Mouse (Mus musculus): ENCODE data around the gene Ccdc93. TPM values are rescaled to one million over a fixed set of nuclear protein-coding genes. Genes with fewer than 3 reads are reported as not detected.

Gene Ccdc93
- polyA plus RNA-seq, 1 experiment from 2014 or later: 10.2 TPM

GRCm38 (mm10) chr1:121529286-121529685 lies 98.4 kb downstream of the Ccdc93 start:
- Histone ChIP-seq H3K27me3 (peaks cover 28% of the 10 kb centered on the region), H3K4me3 (no peak overlapping the region), H3K9me3 (replicated peaks) (no peaks in the 10 kb centered on the region), H3K4me2 (no peak overlapping the region), H3K27ac (no peak overlapping the region), H3K4me1 (peaks cover 15% of the 10 kb centered on the region), H3K9ac (no peak overlapping the region), H3K36me3 (ENCODE audit: poor library complexity, severe bottlenecking) (no peaks in the 10 kb centered on the region)
- ATAC-seq: no peak
- WGBS: 90% methylated on average over 6 of the region's 6 CpGs

GRCm38 (mm10) chr1:121531439-121531838 lies 100.6 kb downstream of the Ccdc93 start:
- H3K36me3 ChIP-seq (ENCODE audit: poor library complexity, severe bottlenecking): no peaks in the 10 kb centered on the region
- H3K9me3 ChIP-seq (replicated peaks): no peaks in the 10 kb centered on the region
- 75% methylated on average over 7 of the region's 7 CpGs for WGBS
- H3K27ac ChIP-seq: no peak overlapping the region
- H3K4me1 ChIP-seq: peaks cover 15% of the 10 kb centered on the region
- peaks cover 25% of the 10 kb centered on the region for H3K27me3 ChIP-seq
- no peak overlapping the region for H3K4me3 ChIP-seq
- no peak for ATAC-seq
- no peak overlapping the region for H3K4me2 ChIP-seq
- H3K9ac ChIP-seq: no peak overlapping the region

- no peak overlapping the region for H3K4me3 ChIP-seq
- no peaks in the 10 kb centered on the region for H3K9me3 ChIP-seq (replicated peaks)
- no peak overlapping the region for H3K9ac ChIP-seq
- no peaks in the 10 kb centered on the region for H3K27me3 ChIP-seq
- 66% methylated on average over 8 of the region's 8 CpGs for WGBS
- no peaks in the 10 kb centered on the region for H3K36me3 ChIP-seq (ENCODE audit: poor library complexity, severe bottlenecking)
- no peak overlapping the region for H3K4me2 ChIP-seq
- H3K27ac ChIP-seq: no peak overlapping the region
- no peaks in the 10 kb centered on the region for H3K4me1 ChIP-seq
- ATAC-seq: no peak
Measured at GRCm38 (mm10) chr1:121540361-121540760, 109.5 kb downstream of the Ccdc93 start.

GRCm38 (mm10) chr1:121546844-121547243 lies 116.0 kb downstream of the Ccdc93 start:
- Histone ChIP-seq H3K27ac (no peak overlapping the region), H3K9ac (no peak overlapping the region), H3K4me1 (no peaks in the 10 kb centered on the region), H3K4me2 (no peak overlapping the region), H3K36me3 (ENCODE audit: poor library complexity, severe bottlenecking) (peaks cover 29% of the 10 kb centered on the region), H3K27me3 (no peaks in the 10 kb centered on the region), H3K9me3 (replicated peaks) (no peaks in the 10 kb centered on the region; the same call in 1 of the 2 replicates), H3K4me3 (no peak overlapping the region)
- WGBS: 94% methylated on average over 2 of the region's 2 CpGs
- ATAC-seq: no peak

GRCm38 (mm10) chr1:121548667-121549066 lies 117.8 kb downstream of the Ccdc93 start:
- no peak for ATAC-seq
- no peaks in the 10 kb centered on the region for H3K27me3 ChIP-seq
- WGBS: 91% methylated on average over 4 of the region's 4 CpGs

GRCm38 (mm10) chr1:121549456-121549855 lies 118.6 kb downstream of the Ccdc93 start:
- Histone ChIP-seq H3K27me3 (no peaks in the 10 kb centered on the region), H3K4me2 (no peak overlapping the region), H3K36me3 (ENCODE audit: poor library complexity, severe bottlenecking) (peaks cover 53% of the 10 kb centered on the region), H3K9ac (no peak overlapping the region), H3K9me3 (replicated peaks) (no peaks in the 10 kb centered on the region; the same call in 1 of the 2 replicates), H3K27ac (no peak overlapping the region), H3K4me1 (no peaks in the 10 kb centered on the region), H3K4me3 (no peak overlapping the region)
- ATAC-seq: no peak
- WGBS: 67% methylated on average over 4 of the region's 4 CpGs

More at GRCm38 (mm10) chr1:121548667-121549066, 117.8 kb downstream of the Ccdc93 start:
- H3K9ac ChIP-seq: no peak overlapping the region
- peaks cover 48% of the 10 kb centered on the region for H3K36me3 ChIP-seq (ENCODE audit: poor library complexity, severe bottlenecking)
- H3K4me2 ChIP-seq: no peak overlapping the region
- no peaks in the 10 kb centered on the region; the same call in 1 of the 2 replicates for H3K9me3 ChIP-seq (replicated peaks)
- H3K4me3 ChIP-seq: no peak overlapping the region
- no peaks in the 10 kb centered on the region for H3K4me1 ChIP-seq
- H3K27ac ChIP-seq: no peak overlapping the region

- no peak for ATAC-seq
- peaks cover 68% of the 10 kb centered on the region for H3K36me3 ChIP-seq (ENCODE audit: poor library complexity, severe bottlenecking)
Measured at GRCm38 (mm10) chr1:121550801-121551456, 120.1 kb downstream of the Ccdc93 start.

GRCm38 (mm10) chr1:121551457-121551835 lies 120.6 kb downstream of the Ccdc93 start:
- no peak overlapping the region for H3K9ac ChIP-seq
- WGBS: 83% methylated on average over 7 of the region's 7 CpGs
- no peak overlapping the region for H3K4me3 ChIP-seq
- peaks cover 73% of the 10 kb centered on the region for H3K36me3 ChIP-seq (ENCODE audit: poor library complexity, severe bottlenecking)
- no peaks in the 10 kb centered on the region; the same call in 1 of the 2 replicates for H3K9me3 ChIP-seq (replicated peaks)
- ATAC-seq: no peak
- H3K4me1 ChIP-seq: no peaks in the 10 kb centered on the region
- no peaks in the 10 kb centered on the region for H3K27me3 ChIP-seq
- H3K27ac ChIP-seq: no peak overlapping the region
- H3K4me2 ChIP-seq: no peak overlapping the region

More at GRCm38 (mm10) chr1:121550801-121551456, 120.1 kb downstream of the Ccdc93 start:
- H3K9ac ChIP-seq: no peak overlapping the region
- H3K4me1 ChIP-seq: no peaks in the 10 kb centered on the region
- no peak overlapping the region for H3K4me2 ChIP-seq
- H3K27ac ChIP-seq: no peak overlapping the region
- H3K27me3 ChIP-seq: no peaks in the 10 kb centered on the region
- no peak overlapping the region for H3K4me3 ChIP-seq
- 88% methylated on average over 16 of the region's 16 CpGs for whole genome bisulfite sequencing
- no peaks in the 10 kb centered on the region; the same call in 1 of the 2 replicates for H3K9me3 ChIP-seq (replicated peaks)

Other genes with a start within 250 kb of the Ccdc93 start
- 33.9 and 46.5 TPM in 2 replicates for gene Insig2, start 98.5 kb upstream of the Ccdc93 start, polyA plus RNA-seq (2015; fragmentation: Nextera tagmentation; extraction: Ambion mirVana)
- 0.09 TPM in 1 of 2 replicates, not detected in the other for gene Htr5b, start 97.4 kb downstream of the Ccdc93 start, polyA plus RNA-seq (2015; fragmentation: Nextera tagmentation; extraction: Ambion mirVana)
- gene Ddx18, start 136.9 kb downstream of the Ccdc93 start, polyA plus RNA-seq (2015; fragmentation: Nextera tagmentation; extraction: Ambion mirVana): 68.6 and 75.3 TPM in 2 replicates

Measured in forebrain, embryonic 13.5 days (tissue).